Mouse (Mus musculus) MEL (cell line): ENCODE results near the gene Trim63.

Experiments
- BHLHE40 ChIP-seq: IDR thresholded peaks from 2 replicates; pipeline ENCODE4 v1.6.1; 2012; ENCODE audit warnings: low read depth, mild to moderate bottlenecking, inconsistent platforms, low read length, improper control_type of control experiment, borderline replicate concordance
- CTCF ChIP-seq, 3 experiments: IDR thresholded peaks in 2 of 3; conservative IDR thresholded peaks in 1 of 3; 2 replicates each; pipeline ENCODE4 v1.5.1; 2011 to 2012; ENCODE audit warnings: low read length in 3 of 3, low read depth in 2 of 3, mild to moderate bottlenecking in 2 of 3, improper control_type of control experiment in 1 of 3, inconsistent platforms in 1 of 3, mixed read lengths in 1 of 3, moderate library complexity in 1 of 3; ENCODE audit not compliant: control insufficient read depth in 1 of 3, insufficient read depth in 1 of 3, poor library complexity in 1 of 3, severe bottlenecking in 1 of 3
- EP300 ChIP-seq, 2 experiments: IDR thresholded peaks; 2 replicates each; pipeline ENCODE4 v1.6.1; 2011; ENCODE audit warnings: improper control_type of control experiment in 2 of 2, low read length in 2 of 2, low read depth in 1 of 2, mild to moderate bottlenecking in 1 of 2
- GABPA ChIP-seq: IDR thresholded peaks from 2 replicates; pipeline ENCODE4 v1.6.1; 2012; ENCODE audit warnings: low read depth, mild to moderate bottlenecking, inconsistent platforms, low read length, improper control_type of control experiment, moderate library complexity
- HCFC1 ChIP-seq: IDR thresholded peaks from 2 replicates; pipeline ENCODE4 v1.6.1; 2012; ENCODE audit warnings: low read depth, mild to moderate bottlenecking, inconsistent platforms, low read length, improper control_type of control experiment, moderate library complexity
- KAT2A ChIP-seq: conservative IDR thresholded peaks from 2 replicates; pipeline ENCODE4 v1.6.1; 2012; ENCODE audit warnings: low read depth, low read length, improper control_type of control experiment, inconsistent platforms
- MAFK ChIP-seq: IDR thresholded peaks from 2 replicates; pipeline ENCODE4 v1.6.1; 2011; ENCODE audit warnings: low read depth, mild to moderate bottlenecking, low read length, improper control_type of control experiment, borderline replicate concordance
- MAZ ChIP-seq: IDR thresholded peaks from 2 replicates; pipeline ENCODE4 v1.6.1; 2012; ENCODE audit warnings: low read depth, mild to moderate bottlenecking, inconsistent platforms, low read length, improper control_type of control experiment
- POLR2A ChIP-seq, 2 experiments: IDR thresholded peaks; 2 replicates each; pipeline ENCODE4 v1.6.1; 2011 to 2012; ENCODE audit warnings: low read length in 2 of 2, mild to moderate bottlenecking in 2 of 2, control low read depth in 1 of 2, improper control_type of control experiment in 1 of 2, low read depth in 1 of 2, moderate library complexity in 1 of 2; ENCODE audit not compliant: control insufficient read depth in 1 of 2, insufficient read depth in 1 of 2, poor library complexity in 1 of 2
- RCOR1 ChIP-seq: IDR thresholded peaks from 2 replicates; pipeline ENCODE4 v1.6.1; 2012; ENCODE audit warnings: low read depth, mild to moderate bottlenecking, inconsistent platforms, low read length, improper control_type of control experiment
- TAL1 ChIP-seq: IDR thresholded peaks from 2 replicates; pipeline ENCODE4 v1.6.1; 2012; ENCODE audit warnings: mild to moderate bottlenecking, inconsistent platforms, low read length, moderate library complexity, mixed read lengths
- TBP ChIP-seq: IDR thresholded peaks from 2 replicates; pipeline ENCODE4 v1.8.0; 2011; ENCODE audit warnings: low read depth, low read length, improper control_type of control experiment
- TCF12 ChIP-seq: IDR thresholded peaks from 2 replicates; pipeline ENCODE4 v1.6.1; 2014; ENCODE audit warnings: low read depth, mild to moderate bottlenecking, inconsistent platforms, low read length, improper control_type of control experiment, moderate library complexity
- ZNF384 ChIP-seq: IDR thresholded peaks from 2 replicates; pipeline ENCODE4 v1.6.1; 2012; ENCODE audit warnings: low read depth, mild to moderate bottlenecking, inconsistent platforms, low read length, improper control_type of control experiment

GRCm38 (mm10) chr4:134345802-134346201 is 30.9 kb downstream of the Trim63 start:
- TF ChIP-seq CTCF (IDR thresholded peaks at IDR 0.05 in 2 of 3, conservative IDR thresholded peaks at IDR 0.05 in 1 of 3; ENCODE audit: control insufficient read depth in 1 of 3, insufficient read depth in 1 of 3, low read depth in 2 of 3, low read length in 3 of 3, poor library complexity in 1 of 3, severe bottlenecking in 1 of 3) = no peak
- no peak for TF ChIP-seq RCOR1
- TF ChIP-seq TCF12 = no peak
- no peak for TF ChIP-seq KAT2A
- TF ChIP-seq MAFK = no peak
- no peak for TF ChIP-seq TBP
- TF ChIP-seq TAL1 = no peak
- no peak for TF ChIP-seq EP300 (IDR thresholded peaks at IDR 0.05; ENCODE audit: low read depth in 1 of 2, low read length in 2 of 2)
- TF ChIP-seq MAZ = no peak
- TF ChIP-seq ZNF384 = no peak
- no peak for TF ChIP-seq POLR2A (IDR thresholded peaks at IDR 0.05; ENCODE audit: control insufficient read depth in 1 of 2, insufficient read depth in 1 of 2, low read depth in 1 of 2, low read length in 2 of 2, poor library complexity in 1 of 2)
- TF ChIP-seq GABPA = no peak
- TF ChIP-seq BHLHE40 = no peak
- TF ChIP-seq HCFC1 = no peak
